Mouse (Mus musculus) naive thymus-derived CD4-positive, alpha-beta T cell, adult 2 months (primary cell): ENCODE data around the gene Tmem121.

Experiments
- DNase-seq: peaks from one replicate; pipeline ENCODE4 v3.0.0-alpha.2; 2011; ENCODE audit warnings: low read depth

Gene Tmem121

DNA sequence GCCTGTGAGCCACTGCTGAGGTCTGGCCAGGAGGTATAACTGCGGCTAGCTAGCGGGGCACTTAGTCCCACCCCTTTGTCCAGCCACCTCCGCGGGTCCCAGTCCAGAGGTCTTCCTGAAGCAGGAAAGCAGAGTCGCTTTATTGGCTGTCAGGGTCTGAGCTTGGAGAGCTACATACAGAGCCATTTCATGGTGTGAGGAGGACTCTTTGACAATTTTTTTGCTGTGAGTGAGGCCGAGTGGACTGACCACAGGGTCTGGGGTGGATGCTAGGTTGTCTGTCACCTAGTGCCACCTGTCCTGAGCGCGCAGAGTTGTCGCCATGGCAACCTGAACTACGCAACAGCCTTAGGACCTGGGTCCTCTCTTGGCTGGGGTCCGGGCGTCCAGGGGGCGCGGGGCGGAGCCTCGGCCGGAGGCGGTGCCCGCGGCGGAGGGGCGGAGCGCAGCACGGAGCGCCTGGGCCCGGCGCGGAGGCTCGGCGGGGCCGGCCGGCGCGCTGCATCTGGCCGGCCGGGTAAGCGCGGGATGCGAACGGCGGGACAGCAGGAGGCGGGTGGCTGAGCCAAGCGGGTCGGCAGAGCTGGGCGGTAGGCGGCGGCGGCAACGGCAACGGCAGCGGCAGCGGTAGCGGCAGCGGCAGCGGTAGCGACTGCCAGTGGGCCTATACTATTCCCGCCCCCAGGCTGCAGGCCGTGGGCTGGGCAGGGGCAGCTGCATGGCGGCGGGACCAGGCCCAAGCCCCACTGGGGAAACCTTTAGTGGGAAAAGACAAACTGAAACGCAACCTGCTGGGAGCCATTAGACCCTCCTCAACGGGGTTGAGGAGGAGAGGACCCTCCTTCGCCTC, at the start of gene Tmem121:
Gene Tmem121, plus strand, starts transcription at position 489 of the 850 bp plus-strand sequence.
- DNase-seq: peak; percentile 33

DNA sequence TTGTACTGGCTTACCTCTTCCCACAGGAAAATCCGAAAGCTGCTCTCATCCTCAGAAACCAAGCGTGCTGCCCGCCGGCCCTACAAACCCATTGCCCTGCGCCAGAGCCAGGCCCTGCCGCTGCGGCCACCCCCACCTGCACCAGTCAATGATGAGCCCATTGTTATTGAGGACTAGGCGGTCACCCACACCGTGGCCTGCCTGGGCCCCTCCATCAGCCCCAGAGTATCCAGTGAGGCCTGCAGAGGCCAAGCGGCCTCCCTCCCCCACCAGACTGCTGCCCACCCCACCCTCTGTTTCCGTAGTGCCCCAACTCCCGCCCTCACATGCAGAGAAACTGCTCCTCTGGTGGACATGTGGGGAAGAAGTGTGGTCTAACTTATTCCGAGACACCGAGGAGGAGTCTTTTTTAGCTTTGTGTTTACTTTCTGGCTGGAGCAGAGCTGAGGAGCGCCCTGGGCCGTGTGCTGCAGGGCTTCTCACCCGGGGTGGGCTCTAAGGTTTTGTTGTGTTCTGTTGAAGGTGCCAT, 49.2 kb upstream of the Tmem121 start:
- DNase-seq: no peak

DNA sequence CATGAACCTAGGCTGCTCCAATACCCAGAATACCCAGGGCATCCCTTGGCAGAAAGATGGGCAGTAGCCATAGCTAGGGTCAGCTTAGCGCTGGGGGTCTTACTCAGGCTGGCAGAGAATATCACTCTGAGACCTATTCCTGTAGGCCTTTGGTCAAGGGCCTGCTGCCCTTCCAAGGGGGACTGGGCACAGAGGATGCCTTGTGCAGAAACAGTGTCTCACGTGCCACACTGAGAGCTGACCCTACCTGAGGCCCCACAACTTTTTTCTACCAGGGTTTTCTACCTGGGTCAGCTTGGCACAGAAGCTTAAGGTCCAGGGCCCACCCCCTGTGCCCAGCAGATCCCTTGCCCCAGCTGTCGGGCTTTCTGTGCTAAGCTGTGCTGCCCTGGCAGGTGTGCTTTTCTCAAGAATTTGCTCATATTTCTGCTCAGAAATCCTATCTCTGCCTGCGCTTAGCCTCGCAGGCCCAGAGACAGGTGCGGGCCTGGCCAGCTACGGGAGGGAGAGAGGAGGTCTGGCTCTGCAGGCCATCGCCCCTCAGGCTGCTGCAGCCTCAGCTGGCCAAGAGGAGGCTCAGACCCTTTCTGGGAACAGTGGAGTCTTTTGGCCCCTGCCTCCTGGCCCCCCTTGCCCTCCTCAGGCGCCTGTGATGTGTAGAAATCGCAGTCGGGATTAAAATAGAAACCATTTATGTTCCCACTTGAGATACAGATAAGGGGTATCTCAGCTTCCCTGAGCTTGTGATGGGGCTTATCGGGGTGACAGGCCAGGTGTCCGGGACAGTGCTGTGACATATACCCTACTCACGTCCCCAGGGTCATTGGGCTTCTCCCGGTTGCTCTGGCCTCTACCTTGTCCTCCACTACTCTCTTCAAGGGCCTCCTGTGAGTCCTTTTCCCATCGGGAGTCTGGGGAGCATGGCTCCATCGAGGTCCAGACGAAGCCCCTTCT, 48.2 kb upstream of the Tmem121 start:
- DNase-seq: no peak

DNA sequence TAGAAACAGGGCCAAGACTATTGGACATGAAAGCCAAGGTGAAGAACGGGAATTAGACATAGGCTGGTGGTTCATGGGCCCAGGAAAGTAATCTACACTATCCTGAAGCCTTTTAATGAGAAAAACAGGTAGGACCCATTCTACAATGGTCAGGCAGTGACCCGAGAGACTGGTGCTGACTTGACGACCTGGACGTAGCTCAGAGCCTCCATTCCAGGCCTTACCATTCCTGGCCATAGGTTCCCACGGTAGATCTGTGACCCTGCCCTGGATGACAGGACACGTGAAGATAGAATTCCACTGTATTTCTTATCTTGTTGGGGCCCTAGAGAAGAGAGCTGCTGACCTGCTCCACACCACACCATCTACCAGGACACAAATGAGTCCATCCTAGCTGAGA, 47.4 kb upstream of the Tmem121 start:
- no peak for DNase-seq

DNA sequence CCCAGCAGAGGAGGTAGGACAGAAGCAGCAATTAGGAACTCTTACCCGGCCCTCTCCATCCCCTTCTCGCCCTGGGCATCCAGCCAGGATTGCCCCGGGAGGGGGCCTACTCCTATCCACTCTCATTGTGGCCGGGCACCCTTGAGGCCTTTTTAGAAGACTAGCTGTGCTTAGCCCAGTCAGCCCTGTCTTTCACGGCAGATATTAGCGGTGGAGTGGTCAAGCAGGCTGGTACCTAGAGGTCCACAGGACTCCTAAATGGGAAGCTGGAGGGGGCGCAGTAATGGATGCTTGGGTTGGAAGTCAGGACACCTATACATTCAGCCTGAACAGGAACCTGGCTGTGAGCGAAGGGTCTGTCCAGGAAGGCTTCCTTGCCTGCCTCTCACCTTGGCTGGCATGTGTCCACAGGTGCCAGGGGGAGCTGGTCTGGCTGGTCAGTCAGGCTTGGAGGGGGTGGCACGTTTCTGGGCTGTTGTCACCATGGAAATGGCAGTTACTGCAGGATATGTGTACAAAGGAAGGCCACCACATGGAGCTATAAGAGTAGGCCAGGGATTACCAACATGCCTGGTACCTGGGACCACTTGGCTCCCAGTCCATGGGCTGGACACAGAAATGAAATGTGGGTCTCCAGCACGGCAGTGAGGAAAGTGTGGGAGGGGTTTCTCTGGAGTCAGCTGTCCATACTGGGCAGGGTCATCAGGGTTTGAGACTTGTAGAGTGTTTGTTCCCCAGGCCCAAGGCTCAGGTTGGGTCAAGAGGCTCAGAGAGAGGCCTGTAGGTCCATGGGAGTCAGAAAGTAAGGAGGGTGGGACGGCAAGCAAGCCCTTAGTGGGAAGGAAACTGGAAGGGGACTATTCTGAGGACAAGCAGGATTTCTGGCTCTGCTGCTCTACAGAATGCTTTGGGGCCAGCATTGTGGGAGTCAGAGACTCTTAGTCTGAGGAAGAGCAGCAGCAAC, 46.5 kb upstream of the Tmem121 start:
- peak; percentile 21 for DNase-seq

DNA sequence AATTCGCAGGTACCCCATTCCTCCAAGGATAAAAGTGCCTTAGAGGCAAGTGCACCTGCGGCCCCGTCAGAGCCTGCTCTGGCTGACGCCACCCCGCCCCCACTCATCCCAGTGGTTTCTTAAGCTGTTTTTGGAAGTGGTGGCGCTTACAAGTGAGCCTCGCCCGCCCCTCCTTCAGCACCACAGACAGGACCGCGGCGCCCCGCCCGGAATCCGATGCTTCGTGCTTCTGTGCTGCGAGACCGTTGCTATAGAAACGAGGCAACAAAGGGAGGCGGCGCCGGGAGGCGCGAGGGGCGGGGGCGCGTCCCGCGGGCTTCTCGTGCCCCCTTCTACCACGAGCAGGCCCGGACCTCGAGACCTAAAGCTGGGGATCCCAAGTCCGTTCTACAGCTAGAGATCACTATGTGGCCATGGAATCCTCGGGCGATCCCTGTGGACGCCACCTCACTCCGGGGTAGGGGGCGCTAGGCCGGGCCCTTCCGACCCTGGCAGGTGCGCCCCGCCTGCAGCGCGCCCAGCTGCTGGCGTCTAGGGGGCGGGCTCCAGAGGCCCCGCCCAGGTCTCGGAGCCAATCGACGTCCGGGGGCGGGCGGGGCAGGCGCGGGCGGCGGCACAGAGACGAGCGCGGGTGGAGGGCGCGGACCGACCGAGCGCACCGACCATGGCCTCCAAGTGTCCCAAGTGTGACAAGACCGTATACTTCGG, 45.7 kb upstream of the Tmem121 start, which contains the start of gene Crip2:
Gene Crip2, plus strand, starts transcription at position 329 of the 708 bp plus-strand sequence.
- DNase-seq: peak; percentile 94

DNA sequence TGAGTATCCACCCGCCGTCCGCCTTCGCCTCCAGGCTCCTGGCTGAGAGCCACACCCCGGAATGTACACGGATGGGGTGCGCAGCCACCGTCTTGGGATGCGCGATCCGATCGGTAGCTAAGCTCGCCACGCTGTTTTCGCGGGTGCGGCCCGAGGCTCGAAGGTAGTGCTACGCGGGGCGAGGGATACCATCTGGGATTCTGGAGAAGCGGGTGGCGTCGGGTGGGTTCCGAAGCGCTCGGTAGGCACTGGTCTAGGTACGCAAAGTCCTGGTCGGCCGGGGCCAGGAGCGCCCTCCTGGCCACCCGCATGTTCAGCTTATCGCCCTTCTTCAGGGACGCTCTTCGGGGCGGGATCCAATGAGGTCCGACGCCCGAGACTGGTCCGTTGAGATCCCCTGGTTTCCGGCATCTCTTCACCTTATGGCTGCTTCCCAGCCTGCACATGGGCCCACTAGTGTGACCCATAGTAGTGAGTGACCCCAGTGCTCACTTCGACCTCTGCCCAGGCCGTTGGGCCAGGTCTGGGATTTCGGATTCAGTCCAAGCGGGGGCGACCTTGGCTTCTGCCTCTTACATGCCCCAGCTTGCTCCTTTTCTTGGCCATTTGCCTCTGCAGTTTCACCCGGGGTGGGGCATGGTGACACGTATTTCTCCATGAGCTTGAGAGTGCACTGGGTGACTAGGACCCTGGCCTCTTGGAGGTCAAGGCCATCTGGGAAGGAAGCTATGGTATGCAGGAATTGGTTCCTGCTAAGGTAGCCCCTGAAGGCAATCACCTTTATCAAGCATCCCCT, 44.9 kb upstream of the Tmem121 start:
- peak; percentile 43 for DNase-seq

DNA sequence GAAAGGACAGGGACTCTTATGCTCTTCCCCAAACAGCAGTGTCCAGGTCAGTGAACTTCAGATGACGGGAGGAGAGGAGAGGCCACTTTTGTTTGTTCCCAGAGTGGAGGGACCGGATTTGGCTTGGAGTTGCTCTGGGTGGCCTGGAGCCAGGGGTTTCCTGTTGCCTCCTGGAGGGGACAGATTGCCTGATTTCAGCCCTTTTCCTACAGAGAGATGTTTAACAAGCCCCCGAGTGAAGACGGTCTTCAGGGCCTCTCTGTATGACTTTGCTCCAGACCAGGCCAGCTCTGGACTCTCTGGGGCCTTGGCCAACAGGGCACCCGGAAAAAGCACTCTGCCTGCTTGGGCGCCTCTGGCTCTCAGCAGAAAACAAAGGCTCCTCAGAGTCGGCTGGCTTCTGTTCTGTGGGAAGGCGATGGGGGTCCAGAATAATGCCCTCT, 44.2 kb upstream of the Tmem121 start:
- no peak for DNase-seq

DNA sequence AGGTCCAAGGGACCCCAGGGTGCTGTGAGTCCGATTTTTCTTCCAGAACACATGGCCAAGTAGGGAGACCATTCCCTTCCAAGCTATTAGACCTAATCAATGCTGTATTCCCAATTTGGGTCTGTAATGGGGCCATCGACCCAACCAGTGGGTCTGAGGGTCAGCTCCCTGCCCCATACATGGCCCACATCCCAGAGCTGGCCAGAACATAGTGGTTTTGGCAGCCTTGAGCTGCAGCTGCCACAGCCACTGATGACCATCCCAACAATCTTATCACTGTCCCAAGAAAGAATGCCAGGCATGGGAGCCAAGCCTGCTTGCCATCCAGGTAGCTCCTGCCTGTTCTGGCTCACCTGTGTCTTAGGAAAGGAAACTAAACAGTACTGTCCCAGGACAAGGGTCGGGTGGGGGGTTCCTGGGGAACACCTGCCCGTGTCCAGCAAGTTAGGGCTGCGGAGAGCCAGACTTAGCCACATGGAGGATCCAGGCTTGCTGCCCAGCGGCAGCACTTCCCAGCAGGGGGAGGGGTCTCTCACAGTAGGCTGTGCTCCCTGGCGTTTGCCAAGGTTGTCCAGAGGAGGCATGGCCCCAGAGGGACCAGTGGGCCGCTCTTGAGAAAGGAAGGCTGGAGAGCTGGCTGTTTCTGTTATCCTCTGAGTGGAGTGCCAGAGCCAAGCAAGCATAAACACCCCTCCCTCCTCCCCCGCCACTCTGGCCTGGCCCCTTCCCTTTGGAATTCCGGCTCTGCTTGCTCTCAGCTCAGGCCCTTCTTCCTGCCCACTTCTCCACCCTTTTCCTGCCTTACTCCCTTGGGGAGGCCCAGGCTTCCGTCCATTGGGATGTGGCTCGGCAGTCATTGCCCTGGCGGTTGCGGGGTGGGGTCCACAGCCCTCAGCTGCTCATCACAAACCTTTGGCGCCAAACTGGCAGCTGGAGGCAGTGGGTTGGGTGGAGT, 43.4 kb upstream of the Tmem121 start:
- DNase-seq: no peak

DNA sequence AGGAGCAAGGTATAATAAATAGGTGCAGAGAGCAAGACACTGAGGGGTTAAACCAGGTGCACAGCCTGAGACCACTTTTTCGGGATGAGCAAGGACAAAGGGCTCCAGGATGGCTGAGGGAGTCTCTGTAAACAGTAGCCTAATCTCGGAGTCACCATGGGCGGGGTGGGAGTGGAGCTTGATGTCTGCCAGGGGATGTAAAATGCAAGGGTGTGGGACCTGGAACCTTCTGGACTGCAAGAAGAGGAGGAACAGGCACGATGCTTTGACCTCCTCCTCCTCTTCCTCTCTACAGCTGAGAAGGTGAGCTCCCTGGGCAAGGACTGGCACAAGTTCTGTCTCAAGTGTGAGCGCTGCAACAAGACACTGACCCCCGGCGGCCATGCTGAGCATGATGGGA, 42.6 kb upstream of the Tmem121 start:
- peak; percentile 23 for DNase-seq

DNA sequence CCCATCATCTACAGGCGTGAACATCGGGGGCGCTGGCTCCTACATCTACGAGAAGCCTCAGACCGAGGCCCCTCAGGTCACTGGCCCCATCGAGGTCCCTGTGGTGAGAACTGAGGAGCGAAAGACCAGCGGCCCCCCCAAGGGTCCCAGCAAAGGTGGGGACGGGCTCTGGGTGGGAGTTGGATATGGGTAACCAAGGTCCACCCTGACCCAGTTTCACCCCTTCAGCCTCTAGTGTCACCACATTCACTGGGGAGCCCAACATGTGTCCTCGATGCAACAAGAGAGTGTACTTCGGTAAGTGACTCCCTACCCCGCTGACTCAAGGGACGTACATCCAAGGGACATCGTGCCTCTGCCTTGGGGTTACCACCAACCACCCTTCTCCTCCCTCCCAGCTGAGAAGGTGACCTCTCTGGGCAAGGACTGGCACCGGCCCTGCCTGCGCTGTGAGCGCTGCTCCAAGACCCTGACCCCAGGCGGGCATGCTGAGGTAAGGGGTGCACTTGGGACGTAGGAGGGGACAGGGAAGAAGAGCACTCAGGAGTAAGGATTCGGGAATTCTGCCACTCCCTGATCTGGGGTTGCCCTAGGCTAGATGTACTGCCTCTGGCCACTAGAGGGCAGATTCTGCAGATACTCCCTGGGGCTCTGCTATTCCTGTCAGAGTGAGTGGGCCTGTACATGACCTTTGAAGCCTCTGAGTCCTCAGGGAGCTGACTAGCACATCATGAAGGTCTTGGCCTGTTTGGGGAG, 41.6 kb upstream of the Tmem121 start:
- peak; percentile 72 for DNase-seq

DNA sequence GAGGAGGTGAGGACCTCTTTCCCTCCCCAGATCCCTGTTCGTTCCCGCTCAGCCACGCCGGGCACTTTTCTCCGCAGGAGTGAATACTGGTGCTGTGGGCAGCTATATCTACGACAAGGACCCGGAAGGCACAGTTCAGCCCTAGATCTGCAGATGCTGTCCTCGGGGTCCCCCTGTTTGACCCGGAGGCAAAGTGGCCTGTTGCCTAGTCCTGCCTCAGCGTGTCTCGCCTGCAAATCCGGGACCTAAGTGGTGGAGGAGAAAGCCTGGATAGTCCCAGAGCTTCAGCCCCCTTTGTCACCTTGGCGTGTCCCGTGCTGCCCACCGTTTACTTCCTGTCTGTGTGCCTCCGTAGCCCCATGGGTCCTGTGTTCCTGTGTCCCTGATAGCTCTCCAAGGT, 40.8 kb upstream of the Tmem121 start:
- DNase-seq: no peak

DNA sequence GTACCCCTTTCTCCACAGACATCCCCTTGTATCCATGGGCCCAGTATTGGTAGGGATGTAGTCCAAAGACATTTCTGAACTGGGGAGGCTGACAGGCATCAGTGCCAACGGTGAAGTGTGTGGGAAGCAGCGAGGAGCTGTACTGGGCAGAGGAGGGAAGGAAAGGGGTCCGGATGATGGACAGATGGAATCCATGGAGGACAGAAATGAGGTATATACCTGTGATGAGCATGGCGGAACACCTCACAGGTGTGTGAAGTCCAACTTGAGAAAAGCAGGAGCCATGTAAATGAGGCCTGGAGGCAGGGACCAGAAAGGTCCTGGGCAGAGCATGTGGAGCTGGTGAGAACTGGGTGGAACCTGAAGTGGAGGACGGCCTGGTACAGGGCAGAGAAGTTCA, 40.1 kb upstream of the Tmem121 start:
- DNase-seq: no peak

DNA sequence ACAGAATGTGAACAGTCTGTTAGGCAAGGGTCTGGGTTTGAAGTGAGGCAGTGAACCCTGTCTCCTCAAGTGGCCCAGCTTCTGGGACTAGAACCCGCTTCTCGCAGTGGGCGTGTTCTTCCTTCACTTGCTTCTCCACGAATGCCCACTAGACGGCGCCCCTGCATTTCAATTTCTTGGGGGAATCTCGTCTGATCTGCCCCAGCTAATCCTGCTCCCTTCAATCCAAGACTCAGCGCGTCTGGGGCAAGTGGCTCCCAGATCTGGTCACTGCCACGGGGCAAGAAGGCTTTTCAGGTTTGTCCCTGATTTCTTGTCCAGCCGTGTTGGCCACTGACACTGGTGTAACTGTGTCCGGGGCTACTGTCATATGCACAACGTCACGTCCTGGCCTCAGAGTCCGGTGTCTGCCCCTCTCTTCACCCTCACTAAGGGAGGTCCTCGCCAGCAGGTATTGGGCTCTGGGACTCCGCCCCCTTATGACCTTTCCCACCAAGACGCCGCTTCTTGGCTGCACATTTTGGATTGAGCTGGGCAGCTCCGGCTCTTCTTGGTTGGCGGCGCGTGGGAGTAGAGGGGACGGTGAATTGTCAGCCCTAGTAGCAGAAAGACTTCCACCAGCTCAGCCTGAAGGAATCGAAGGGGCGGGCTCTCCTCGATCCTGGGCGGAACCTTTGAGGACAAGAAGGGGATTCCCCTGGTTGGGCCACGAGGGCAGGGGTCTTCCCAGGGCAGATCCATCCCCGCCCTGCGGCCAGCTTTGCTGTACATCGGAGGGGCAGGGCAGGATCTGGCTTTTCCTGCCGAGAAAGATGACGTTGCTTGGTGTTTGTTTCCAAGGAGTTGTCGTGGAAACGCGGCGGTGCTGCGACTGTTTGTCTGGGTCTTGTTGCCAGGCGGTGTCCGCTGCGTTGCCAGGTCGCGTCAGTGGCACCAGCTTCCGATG, 39.3 kb upstream of the Tmem121 start, which contains the start of gene Crip1:
Gene Crip1, plus strand, starts transcription at position 205 of the 946 bp plus-strand sequence.
- peak; percentile 92 for DNase-seq

DNA sequence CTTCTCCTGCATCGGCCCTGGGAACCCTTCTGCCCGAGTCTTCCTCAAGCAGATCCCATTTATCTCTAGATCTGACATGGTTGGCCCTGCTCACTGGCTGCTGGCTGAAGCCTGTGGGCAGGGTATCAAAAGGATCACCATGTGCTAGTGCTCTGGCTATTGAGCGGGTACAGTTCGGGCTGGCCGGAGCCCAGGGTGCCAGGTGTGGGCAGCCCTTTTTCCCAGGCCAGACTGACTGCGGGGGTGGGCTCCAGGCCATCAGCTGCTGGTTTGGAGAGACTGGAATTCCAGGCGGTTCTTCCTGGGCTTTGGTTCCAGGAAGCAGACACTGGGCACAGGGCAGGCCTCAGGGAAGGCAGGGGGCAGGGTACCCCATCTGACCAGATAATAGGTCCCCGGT, 38.2 kb upstream of the Tmem121 start:
- DNase-seq: no peak

DNA sequence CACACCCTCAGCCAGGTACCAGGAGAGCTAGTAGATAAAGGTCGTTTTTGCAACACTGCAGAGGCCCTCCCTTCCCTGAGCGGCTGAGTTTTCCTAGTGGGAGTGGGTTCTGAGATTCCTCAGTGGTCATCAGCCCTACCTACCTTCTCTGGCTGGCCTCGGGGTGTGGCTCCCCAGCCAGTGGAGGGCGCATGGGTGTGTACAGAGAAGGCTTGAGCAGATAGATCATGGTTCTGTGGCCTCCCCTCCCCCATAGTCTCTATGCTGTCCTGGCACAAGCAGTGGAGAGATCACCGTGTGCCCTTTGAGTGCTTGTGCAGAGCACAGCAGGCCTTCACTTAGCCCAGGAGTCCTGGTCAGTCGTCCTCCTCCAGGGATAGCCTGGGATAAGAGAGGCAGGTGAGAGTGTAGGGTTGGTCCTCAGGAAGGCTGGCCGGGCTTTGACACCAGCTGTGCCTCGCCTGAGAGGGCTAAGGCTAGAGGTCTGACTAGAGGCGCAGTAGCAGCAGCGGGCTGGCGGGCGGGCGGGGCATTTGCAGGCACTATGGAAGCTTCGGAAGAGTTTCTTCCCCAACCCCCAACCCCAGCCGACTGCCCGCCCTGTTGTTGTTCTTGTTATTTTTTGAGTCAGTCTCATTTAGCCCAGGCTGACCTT, 37.2 kb upstream of the Tmem121 start:
- DNase-seq: peak; percentile 53
